Mouse (Mus musculus): ENCODE results near the gene Mtmr11. TPM values are rescaled to one million over a fixed set of nuclear protein-coding genes. Genes with fewer than 3 reads are reported as not detected.

The Mtmr11 gene
- polyA plus RNA-seq, 1 experiment from 2014 or later: 22.6 TPM

DNA sequence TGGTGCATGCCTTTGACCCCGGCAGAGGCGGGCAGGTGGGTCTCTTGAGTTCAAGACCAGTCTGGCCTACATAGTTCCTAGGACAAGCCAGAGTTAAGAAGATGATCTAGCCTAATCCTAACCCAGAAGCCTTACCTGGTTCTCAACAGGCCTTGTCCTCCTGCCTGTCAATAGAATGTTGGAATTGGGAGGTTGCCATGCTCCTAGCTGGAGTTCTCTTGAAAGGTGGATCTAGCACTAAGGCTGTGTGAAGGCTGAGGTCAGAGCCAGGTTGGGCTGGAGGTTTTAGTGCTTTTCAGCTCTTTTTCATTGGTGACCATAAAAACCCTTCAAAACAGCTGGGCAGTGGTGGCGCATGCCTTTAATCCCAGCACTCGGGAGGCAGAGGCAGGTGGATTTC, 16.6 kb downstream of the Mtmr11 start:
- no peaks in the 10 kb centered on the region for H3K27me3 ChIP-seq (ENCODE audit: control insufficient read depth, insufficient read depth, low read length)
- no peak overlapping the region for H3K4me2 ChIP-seq (replicated peaks; ENCODE audit: low read depth, low read length)
- H3K9ac ChIP-seq (ENCODE audit: low read depth, low read length): no peak overlapping the region
- no peak overlapping the region for H3K27ac ChIP-seq (ENCODE audit: low read depth, low read length)
- no peak overlapping the region for H3K4me3 ChIP-seq (ENCODE audit: low read length)
- no peaks in the 10 kb centered on the region for H3K9me3 ChIP-seq (ENCODE audit: control insufficient read depth, low read length)
- no peak for ATAC-seq (ENCODE audit: low FRiP score, low TSS enrichment)
- peaks cover 19% of the 10 kb centered on the region for H3K4me1 ChIP-seq (ENCODE audit: control insufficient read depth, insufficient read depth, low read length)
- H3K36me3 ChIP-seq (ENCODE audit: control insufficient read depth, insufficient read depth, low read length): peaks cover 49% of the 10 kb centered on the region
- WGBS: 92% methylated on average over 4 of the region's 4 CpGs

DNA sequence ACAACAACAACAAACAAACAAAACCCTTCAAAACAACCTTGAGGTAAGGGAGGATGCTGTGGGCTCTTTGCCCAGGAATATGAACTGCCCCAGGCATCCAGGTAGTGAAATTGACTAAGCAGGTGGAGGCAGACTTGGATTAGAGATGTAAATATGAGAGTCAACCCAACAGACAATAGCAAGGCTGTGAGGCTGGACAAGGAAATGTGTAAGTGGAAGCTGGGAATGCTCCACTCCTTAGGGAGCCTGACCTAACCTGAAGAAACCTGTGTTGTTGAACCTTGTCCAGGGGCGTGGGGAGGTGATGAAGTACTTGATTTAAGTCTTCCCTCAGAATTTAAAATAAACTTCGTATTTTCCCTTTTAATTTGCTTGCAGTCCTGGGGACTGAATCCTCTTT, 17.1 kb downstream of the Mtmr11 start:
- Histone ChIP-seq H3K36me3 (ENCODE audit: control insufficient read depth, insufficient read depth, low read length) (peaks cover 47% of the 10 kb centered on the region), H3K4me3 (ENCODE audit: low read length) (no peak overlapping the region), H3K4me2 (replicated peaks; ENCODE audit: low read depth, low read length) (no peak overlapping the region), H3K27me3 (ENCODE audit: control insufficient read depth, insufficient read depth, low read length) (no peaks in the 10 kb centered on the region), H3K9me3 (ENCODE audit: control insufficient read depth, low read length) (no peaks in the 10 kb centered on the region), H3K27ac (ENCODE audit: low read depth, low read length) (no peak overlapping the region), H3K9ac (ENCODE audit: low read depth, low read length) (no peak overlapping the region), H3K4me1 (ENCODE audit: control insufficient read depth, insufficient read depth, low read length) (peaks cover 18% of the 10 kb centered on the region)
- no peak for ATAC-seq (ENCODE audit: low FRiP score, low TSS enrichment)
- 91% methylated on average over 2 of the region's 2 CpGs for WGBS

DNA sequence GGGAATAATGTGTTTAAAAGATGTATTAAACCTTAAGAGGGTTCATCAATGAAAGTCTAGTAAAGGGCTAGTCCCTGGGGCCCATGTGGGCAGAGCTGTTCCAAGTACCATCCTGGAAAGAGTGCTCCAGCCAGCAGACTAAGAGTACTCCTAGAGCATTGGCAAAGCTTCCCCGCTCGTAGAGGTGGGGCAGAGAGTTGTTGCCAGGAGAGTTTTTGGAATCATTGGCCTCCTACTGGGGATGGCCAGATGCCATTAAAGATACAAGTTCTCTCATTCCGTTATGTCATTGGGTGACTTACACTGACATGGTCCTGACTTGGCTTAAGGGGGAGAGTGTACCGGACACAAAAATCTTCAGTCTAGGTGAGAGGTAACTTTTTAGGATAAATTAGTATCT, 17.7 kb downstream of the Mtmr11 start:
- Histone ChIP-seq H3K4me3 (ENCODE audit: low read length) (no peak overlapping the region), H3K9me3 (ENCODE audit: control insufficient read depth, low read length) (no peaks in the 10 kb centered on the region), H3K36me3 (ENCODE audit: control insufficient read depth, insufficient read depth, low read length) (peaks cover 41% of the 10 kb centered on the region), H3K27me3 (ENCODE audit: control insufficient read depth, insufficient read depth, low read length) (no peaks in the 10 kb centered on the region), H3K4me2 (replicated peaks; ENCODE audit: low read depth, low read length) (no peak overlapping the region), H3K4me1 (ENCODE audit: control insufficient read depth, insufficient read depth, low read length) (peaks cover 16% of the 10 kb centered on the region), H3K9ac (ENCODE audit: low read depth, low read length) (no peak overlapping the region), H3K27ac (ENCODE audit: low read depth, low read length) (no peak overlapping the region)
- 78% methylated on average over 4 of the region's 4 CpGs for WGBS
- no peak for ATAC-seq (ENCODE audit: low FRiP score, low TSS enrichment)

GRCm38 (mm10) chr3:96180727-96181477, 19.1 kb downstream of the Mtmr11 start, which contains the start of gene Sv2a:
Gene Sv2a (plus strand): TSS chr3:96181151.
- ATAC-seq (ENCODE audit: low FRiP score, low TSS enrichment): peak; percentile 60

DNA sequence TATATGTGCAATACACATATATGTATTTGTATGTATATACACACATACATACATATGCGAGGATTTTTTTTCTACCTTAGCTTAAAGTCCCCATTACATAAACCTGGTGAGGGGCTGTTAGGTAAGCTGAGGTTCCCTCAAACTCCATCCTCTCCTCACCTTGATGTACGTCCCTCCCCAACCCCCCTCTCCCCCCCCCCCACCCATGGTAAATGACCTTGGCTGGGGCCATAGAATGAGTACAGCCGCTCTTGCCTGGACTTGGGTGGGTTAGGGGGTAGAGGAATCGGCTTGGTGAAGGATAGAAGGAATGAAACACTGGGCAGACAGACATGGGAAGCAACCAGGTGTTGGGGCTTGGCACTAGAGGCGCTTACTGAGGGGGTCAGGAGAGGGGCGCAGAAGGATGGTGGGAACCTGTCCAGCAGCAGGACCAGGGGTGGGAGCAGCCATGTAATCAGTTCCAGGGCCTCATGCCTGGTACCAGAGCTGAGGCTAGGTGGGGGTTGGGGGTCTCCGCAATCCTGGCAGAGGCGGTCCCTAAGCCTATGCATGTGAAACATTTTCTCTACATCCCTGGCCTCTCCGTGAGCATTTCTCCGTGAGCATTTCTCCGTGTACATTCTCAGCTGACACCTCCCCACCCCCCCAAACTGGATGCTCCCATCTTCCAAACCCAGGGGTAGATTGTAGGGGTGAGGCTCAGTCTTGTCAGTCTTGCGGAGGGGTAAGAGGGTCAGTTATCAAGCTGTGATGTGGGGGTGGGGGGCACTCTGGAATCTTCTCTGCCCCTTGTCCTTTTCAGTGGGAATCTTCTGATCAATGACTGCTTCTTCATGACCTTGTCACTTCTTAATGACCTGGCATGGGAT, 19.9 kb downstream of the Mtmr11 start:
- Histone ChIP-seq H3K4me2 (replicated peaks; ENCODE audit: low read depth, low read length) (peak overlapping the region; percentile 63), H3K9ac (ENCODE audit: low read depth, low read length) (no peak overlapping the region), H3K9me3 (ENCODE audit: control insufficient read depth, low read length) (no peaks in the 10 kb centered on the region), H3K27me3 (ENCODE audit: control insufficient read depth, insufficient read depth, low read length) (no peaks in the 10 kb centered on the region), H3K4me1 (ENCODE audit: control insufficient read depth, insufficient read depth, low read length) (peaks cover 16% of the 10 kb centered on the region), H3K4me3 (ENCODE audit: low read length) (peak overlapping the region; percentile 48), H3K36me3 (ENCODE audit: control insufficient read depth, insufficient read depth, low read length) (peaks cover 20% of the 10 kb centered on the region), H3K27ac (ENCODE audit: low read depth, low read length) (no peak overlapping the region)
- WGBS: 44% methylated on average over 12 of the region's 12 CpGs
- ATAC-seq (ENCODE audit: low FRiP score, low TSS enrichment): no peak

More at GRCm38 (mm10) chr3:96180727-96181477, 19.1 kb downstream of the Mtmr11 start, which contains the start of gene Sv2a:
- no peaks in the 10 kb centered on the region for H3K27me3 ChIP-seq (ENCODE audit: control insufficient read depth, insufficient read depth, low read length)
- H3K9ac ChIP-seq (ENCODE audit: low read depth, low read length): peak within 1 kb of the TSS; percentile 58
- 5% methylated on average over 12 of the region's 23 CpGs for WGBS
- H3K4me2 ChIP-seq (replicated peaks; ENCODE audit: low read depth, low read length): peak within 1 kb of the TSS; percentile 63
- H3K4me1 ChIP-seq (ENCODE audit: control insufficient read depth, insufficient read depth, low read length): peaks cover 16% of the 10 kb centered on the region
- H3K9me3 ChIP-seq (ENCODE audit: control insufficient read depth, low read length): no peaks in the 10 kb centered on the region
- peaks cover 28% of the 10 kb centered on the region for H3K36me3 ChIP-seq (ENCODE audit: control insufficient read depth, insufficient read depth, low read length)
- H3K27ac ChIP-seq (ENCODE audit: low read depth, low read length): no peak within 1 kb of the TSS
- H3K4me3 ChIP-seq (ENCODE audit: low read length): peak within 1 kb of the TSS; percentile 48

GRCm38 (mm10) chr3:96182382-96182776, 20.6 kb downstream of the Mtmr11 start:
- Histone ChIP-seq H3K9ac (ENCODE audit: low read depth, low read length) (no peak overlapping the region), H3K4me1 (ENCODE audit: control insufficient read depth, insufficient read depth, low read length) (peaks cover 16% of the 10 kb centered on the region), H3K27me3 (ENCODE audit: control insufficient read depth, insufficient read depth, low read length) (no peaks in the 10 kb centered on the region), H3K36me3 (ENCODE audit: control insufficient read depth, insufficient read depth, low read length) (peaks cover 17% of the 10 kb centered on the region), H3K27ac (ENCODE audit: low read depth, low read length) (0 out of 2 replicates have a peak overlapping the region, but pooled peaks have one; percentile 24), H3K4me2 (replicated peaks; ENCODE audit: low read depth, low read length) (peak overlapping the region; percentile 63; the same call in 1 of the 2 replicates), H3K4me3 (ENCODE audit: low read length) (peak overlapping the region; percentile 48; the same call in 1 of the 2 replicates), H3K9me3 (ENCODE audit: control insufficient read depth, low read length) (no peaks in the 10 kb centered on the region)
- ATAC-seq (ENCODE audit: low FRiP score, low TSS enrichment): no peak
- WGBS: 19% methylated on average over 4 of the region's 4 CpGs

GRCm38 (mm10) chr3:96192977-96193376, 31.2 kb downstream of the Mtmr11 start:
- 55% methylated on average over 12 of the region's 12 CpGs for WGBS
- H3K36me3 ChIP-seq (ENCODE audit: control insufficient read depth, insufficient read depth, low read length): no peaks in the 10 kb centered on the region
- H3K9me3 ChIP-seq (ENCODE audit: control insufficient read depth, low read length): no peaks in the 10 kb centered on the region
- H3K4me1 ChIP-seq (ENCODE audit: control insufficient read depth, insufficient read depth, low read length): peaks cover 5% of the 10 kb centered on the region
- no peak overlapping the region for H3K4me3 ChIP-seq (ENCODE audit: low read length)
- no peak overlapping the region for H3K27ac ChIP-seq (ENCODE audit: low read depth, low read length)
- H3K9ac ChIP-seq (ENCODE audit: low read depth, low read length): no peak overlapping the region
- no peaks in the 10 kb centered on the region for H3K27me3 ChIP-seq (ENCODE audit: control insufficient read depth, insufficient read depth, low read length)
- no peak for ATAC-seq (ENCODE audit: low FRiP score, low TSS enrichment)
- no peak overlapping the region for H3K4me2 ChIP-seq (replicated peaks; ENCODE audit: low read depth, low read length)

- Histone ChIP-seq H3K4me2 (replicated peaks; ENCODE audit: low read depth, low read length) (no peak overlapping the region), H3K4me3 (ENCODE audit: low read length) (no peak overlapping the region), H3K4me1 (ENCODE audit: control insufficient read depth, insufficient read depth, low read length) (peaks cover 5% of the 10 kb centered on the region), H3K27me3 (ENCODE audit: control insufficient read depth, insufficient read depth, low read length) (no peaks in the 10 kb centered on the region), H3K9me3 (ENCODE audit: control insufficient read depth, low read length) (no peaks in the 10 kb centered on the region), H3K9ac (ENCODE audit: low read depth, low read length) (no peak overlapping the region), H3K36me3 (ENCODE audit: control insufficient read depth, insufficient read depth, low read length) (no peaks in the 10 kb centered on the region), H3K27ac (ENCODE audit: low read depth, low read length) (no peak overlapping the region)
- ATAC-seq (ENCODE audit: low FRiP score, low TSS enrichment): no peak
- 91% methylated on average over 10 of the region's 10 CpGs for WGBS
These were observed 33.2 kb downstream of the Mtmr11 start for GRCm38 (mm10) chr3:96194966-96195365.

All from kidney, embryonic 14.5 days (tissue).